Mouse (Mus musculus): Measurements from ENCODE around the gene Olfml2a. TPM values are rescaled to one million over a fixed set of nuclear protein-coding genes. Genes with fewer than 3 reads are reported as not detected.

Olfml2a gene
- total RNA-seq, 2 experiments from 2014 or later = 2.1 to 2.6 TPM

GRCm38 (mm10) chr2:38925171-38926080, 6.4 kb upstream of the Olfml2a start:
- peak overlapping the region; percentile 88 for H3K4me3 ChIP-seq
- no peak for DNase-seq (ENCODE audit: extremely low spot score in 1 of 2, low spot score in 2 of 2)
- TF ChIP-seq CTCF (IDR thresholded peaks at IDR 0.05) = no peak
- H3K27ac ChIP-seq = peak overlapping the region; percentile 57
- intact Hi-C loops (cut with DNase I) = no loop called here

GRCm38 (mm10) chr2:38926145-38926891, 5.5 kb upstream of the Olfml2a start:
- peak; percentile 90 to 93 for DNase-seq (ENCODE audit: extremely low spot score in 1 of 2, low spot score in 2 of 2)
- H3K4me3 ChIP-seq = peak overlapping the region; percentile 88
- TF ChIP-seq CTCF (IDR thresholded peaks at IDR 0.05) = peak; percentile 19
- H3K27ac ChIP-seq = peak overlapping the region; percentile 87
- intact Hi-C loops (cut with DNase I) = no loop called here

GRCm38 (mm10) chr2:38927115-38927979, 4.4 kb upstream of the Olfml2a start, which contains the start of gene Nr6a1:
Gene Nr6a1 (minus strand): TSS chr2:38927688.
- H3K4me3 ChIP-seq = peak within 1 kb of the TSS; percentile 88
- peak; percentile 75 for TF ChIP-seq CTCF (IDR thresholded peaks at IDR 0.05)
- intact Hi-C loops (cut with DNase I) = loop anchor here (1.0 kb wide), 1 partner anchor 71 kb away; no protein-coding TSS in a partner anchor
- DNase-seq (ENCODE audit: extremely low spot score in 1 of 2, low spot score in 2 of 2) = peak; percentile 56 to 71
- H3K27ac ChIP-seq = peak within 1 kb of the TSS; percentile 87

- intact Hi-C loops (cut with DNase I) = no loop called here
- Histone ChIP-seq H3K27ac (no peak overlapping the region), H3K4me3 (no peak overlapping the region)
- no peak for TF ChIP-seq CTCF (IDR thresholded peaks at IDR 0.05)
- no peak for DNase-seq (ENCODE audit: extremely low spot score in 1 of 2, low spot score in 2 of 2)
Measured at GRCm38 (mm10) chr2:38930269-38930668, 1.5 kb upstream of the Olfml2a start.

- intact Hi-C loops (cut with DNase I) = no loop called here
- no peak overlapping the region for H3K27ac ChIP-seq
- H3K4me3 ChIP-seq = no peak overlapping the region
- TF ChIP-seq CTCF (IDR thresholded peaks at IDR 0.05) = no peak
- DNase-seq (ENCODE audit: extremely low spot score in 1 of 2, low spot score in 2 of 2) = no peak
Measured at GRCm38 (mm10) chr2:38933931-38934330, 2.2 kb downstream of the Olfml2a start.

- Histone ChIP-seq H3K27ac (no peak overlapping the region), H3K4me3 (no peak overlapping the region)
- intact Hi-C loops (cut with DNase I) = no loop called here
- TF ChIP-seq CTCF (IDR thresholded peaks at IDR 0.05) = no peak
- no peak for DNase-seq (ENCODE audit: extremely low spot score in 1 of 2, low spot score in 2 of 2)
Measured at GRCm38 (mm10) chr2:38934936-38935335, 3.2 kb downstream of the Olfml2a start.

- no peak for TF ChIP-seq CTCF (IDR thresholded peaks at IDR 0.05)
- DNase-seq (ENCODE audit: extremely low spot score in 1 of 2, low spot score in 2 of 2) = no peak
Measured at GRCm38 (mm10) chr2:38936721-38937378, 5.1 kb downstream of the Olfml2a start.

GRCm38 (mm10) chr2:38937396-38937795, 5.6 kb downstream of the Olfml2a start:
- no peak for TF ChIP-seq CTCF (IDR thresholded peaks at IDR 0.05)
- intact Hi-C loops (cut with DNase I) = no loop called here
- no peak overlapping the region for H3K27ac ChIP-seq
- H3K4me3 ChIP-seq = no peak overlapping the region
- peak in 1 of 2 experiments; percentile 5 for DNase-seq (ENCODE audit: extremely low spot score in 1 of 2, low spot score in 2 of 2)

More at GRCm38 (mm10) chr2:38936721-38937378, 5.1 kb downstream of the Olfml2a start:
- Histone ChIP-seq H3K4me3 (no peak overlapping the region), H3K27ac (no peak overlapping the region)
- intact Hi-C loops (cut with DNase I) = no loop called here

GRCm38 (mm10) chr2:38938007-38938406, 6.2 kb downstream of the Olfml2a start:
- Histone ChIP-seq H3K4me3 (no peak overlapping the region), H3K27ac (no peak overlapping the region)
- no peak for TF ChIP-seq CTCF (IDR thresholded peaks at IDR 0.05)
- intact Hi-C loops (cut with DNase I) = no loop called here
- DNase-seq (ENCODE audit: extremely low spot score in 1 of 2, low spot score in 2 of 2) = peak in 1 of 2 experiments; percentile 3

- H3K27ac ChIP-seq = no peak overlapping the region
- no peak overlapping the region for H3K4me3 ChIP-seq
- intact Hi-C loops (cut with DNase I) = no loop called here
- DNase-seq (ENCODE audit: extremely low spot score in 1 of 2, low spot score in 2 of 2) = peak in 1 of 2 experiments; percentile 5
- peak; percentile 21 for TF ChIP-seq CTCF (IDR thresholded peaks at IDR 0.05)
Measured at GRCm38 (mm10) chr2:38939047-38939446, 7.3 kb downstream of the Olfml2a start.

- TF ChIP-seq CTCF (IDR thresholded peaks at IDR 0.05) = no peak
- Histone ChIP-seq H3K27ac (no peak overlapping the region), H3K4me3 (no peak overlapping the region)
- DNase-seq (ENCODE audit: extremely low spot score in 1 of 2, low spot score in 2 of 2) = no peak
- intact Hi-C loops (cut with DNase I) = no loop called here
Measured at GRCm38 (mm10) chr2:38941426-38941825, 9.6 kb downstream of the Olfml2a start.
